Mouse (Mus musculus) liver, embryonic 13.5 days (tissue): ENCODE measurements around the gene Cbl. TPM values are rescaled to one million over a fixed set of nuclear protein-coding genes. Genes with fewer than 3 reads are reported as not detected.

Experiments used
- ATAC-seq: fragments of 200-750 bp; cut with Nextera tagmentation; 2 replicates; pipeline ENCODE4 v1.8.0; 2017; ENCODE audit warnings: low read depth, mild to moderate bottlenecking, moderate number of reproducible peaks, moderate library complexity
- DNase-seq: peaks from one replicate; pipeline ENCODE4 v3.0.0; 2022
- H3K27ac ChIP-seq: fragments of 300-500 bp; sonication (generic); 2 replicates; pipeline ENCODE4 v1.5.1; 2015; ENCODE audit warnings: moderate library complexity, mild to moderate bottlenecking, inconsistent platforms
- H3K27me3 ChIP-seq: fragments of 300-500 bp; sonication (generic); 2 replicates; pipeline ENCODE4 v1.6.1; 2015; ENCODE audit warnings: mild to moderate bottlenecking, inconsistent platforms
- H3K36me3 ChIP-seq: fragments of 300-500 bp; sonication (generic); 2 replicates; pipeline ENCODE4 v1.6.1; 2015; ENCODE audit warnings: mild to moderate bottlenecking, inconsistent platforms
- H3K4me1 ChIP-seq: fragments of 300-500 bp; sonication (generic); replicated peaks from 2 replicates; pipeline ENCODE4 v1.6.1; 2015; ENCODE audit warnings: inconsistent platforms
- H3K4me2 ChIP-seq: fragments of 300-500 bp; sonication (generic); 2 replicates; pipeline ENCODE4 v1.6.1; 2015; ENCODE audit warnings: inconsistent platforms, mild to moderate bottlenecking, moderate library complexity
- H3K4me3 ChIP-seq: fragments of 300-500 bp; sonication (generic); replicated peaks from 2 replicates; pipeline ENCODE4 v1.5.1; 2015; ENCODE audit warnings: mild to moderate bottlenecking, inconsistent platforms
- H3K9ac ChIP-seq: fragments of 300-500 bp; sonication (generic); 2 replicates; pipeline ENCODE4 v1.6.1; 2015; ENCODE audit warnings: mild to moderate bottlenecking, inconsistent platforms
- H3K9me3 ChIP-seq: fragments of 300-500 bp; sonication (generic); replicated peaks from 2 replicates; pipeline ENCODE4 v1.6.1; 2016; ENCODE audit warnings: inconsistent platforms
- WGBS: fragments of 180-500 bp; shearing (Covaris S2); methylation state at CpG from one replicate; pipeline ENCODE4 v1.1.7; 2015; ENCODE audit not compliant: insufficient replicate concordance; 5-methylcytosine and 5-hydroxymethylcytosine counted together
- polyA plus RNA-seq: library from polyadenylated mRNA; unstranded; fragments of >200 nt; fragmentation: Nextera tagmentation; extraction: Ambion mirVana; gene quantifications from 2 replicates; pipeline ENCODE4 v1.2.1, GENCODE M21; 2015

Gene Cbl
- polyA plus RNA-seq, 1 experiment from 2014 or later: 5.7 TPM

DNA sequence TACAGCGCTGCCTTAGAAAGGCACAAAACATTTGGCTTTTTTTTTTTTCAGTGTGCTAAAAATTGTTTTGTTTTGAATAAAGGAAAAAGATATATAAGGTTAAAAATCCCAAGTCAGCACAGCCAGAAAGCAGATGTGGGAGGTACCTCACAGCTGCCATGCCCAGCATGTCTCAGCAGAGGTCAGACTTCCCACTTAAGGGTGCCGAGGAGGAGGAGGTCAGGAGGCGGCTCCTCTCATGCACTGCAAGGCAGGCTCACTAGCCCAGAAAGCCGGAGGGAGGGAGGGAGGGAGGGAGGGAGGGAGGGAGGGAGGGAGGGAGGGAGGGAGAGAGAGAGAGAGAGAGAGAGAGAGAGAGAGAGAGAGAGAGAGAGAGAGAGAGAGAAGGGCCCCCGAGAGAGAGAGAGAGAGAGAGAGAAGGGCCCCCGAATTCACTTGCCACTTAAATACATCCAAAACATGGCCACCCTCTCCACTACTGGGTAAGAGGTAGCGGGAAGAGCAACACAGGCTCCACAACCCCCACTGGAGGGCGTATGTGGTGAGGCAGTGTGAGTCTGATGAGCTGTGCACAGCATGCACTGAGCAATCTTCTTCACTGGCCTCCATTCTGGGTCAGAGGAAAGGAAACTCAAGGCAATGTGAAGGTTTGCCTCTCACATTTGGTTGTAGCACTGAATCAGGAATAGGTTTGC lies 89.7 kb downstream of the Cbl start:
- no peak for DNase-seq
- 54% methylated on average over 7 of the region's 8 CpGs for WGBS
- Histone ChIP-seq H3K4me2 (no peak overlapping the region), H3K27ac (no peak overlapping the region), H3K4me1 (no peaks in the 10 kb centered on the region), H3K4me3 (no peak overlapping the region), H3K36me3 (peaks cover 49% of the 10 kb centered on the region), H3K9ac (no peak overlapping the region), H3K27me3 (peaks cover 1% of the 10 kb centered on the region; the same call in 1 of the 2 replicates), H3K9me3 (no peaks in the 10 kb centered on the region)
- no peak for ATAC-seq

DNA sequence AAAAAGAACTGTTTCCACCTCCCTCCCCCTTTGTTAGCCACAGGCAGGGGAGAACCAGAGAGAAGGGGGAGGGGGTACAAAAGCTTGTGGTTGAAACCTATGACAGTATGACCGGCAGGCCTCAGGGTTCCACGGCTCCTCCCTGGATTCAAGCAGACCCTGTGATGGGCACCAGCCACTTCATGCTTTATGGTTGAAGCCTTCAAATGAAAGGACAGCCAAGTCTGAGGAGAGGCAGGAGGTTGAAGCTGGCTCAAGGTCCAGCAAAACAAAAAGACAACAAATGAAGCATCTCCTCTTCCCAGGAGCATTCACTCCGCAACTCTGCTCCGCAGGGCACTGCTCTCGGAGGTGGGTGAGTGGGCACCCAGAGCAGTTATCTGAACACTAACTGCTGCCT lies 90.4 kb downstream of the Cbl start:
- ATAC-seq: no peak
- Histone ChIP-seq H3K27me3 (peaks cover 4% of the 10 kb centered on the region; the same call in 1 of the 2 replicates), H3K4me2 (no peak overlapping the region), H3K4me3 (no peak overlapping the region), H3K9ac (no peak overlapping the region), H3K27ac (no peak overlapping the region), H3K9me3 (no peaks in the 10 kb centered on the region), H3K4me1 (no peaks in the 10 kb centered on the region), H3K36me3 (peaks cover 45% of the 10 kb centered on the region)
- 86% methylated on average over 5 of the region's 5 CpGs for WGBS
- no peak for DNase-seq

DNA sequence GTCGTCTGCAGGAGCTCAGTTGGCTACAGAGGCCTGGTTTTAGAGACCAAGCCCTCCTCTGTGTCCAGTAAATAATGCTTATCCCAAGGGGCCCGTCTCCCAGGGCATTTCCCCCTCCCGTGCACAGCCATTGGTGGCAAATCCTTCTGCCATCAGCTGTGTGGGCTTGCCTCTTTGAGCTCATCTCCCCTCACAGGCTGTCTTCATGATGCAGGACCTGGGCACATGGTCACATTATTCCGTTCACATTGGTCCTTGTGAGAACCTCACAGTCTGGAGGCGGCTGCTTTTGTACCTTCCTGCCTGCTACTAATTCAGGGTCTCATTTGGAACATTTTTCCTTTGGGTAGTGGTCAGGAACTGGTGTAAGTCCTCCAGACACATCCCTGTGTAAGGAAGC lies 91.9 kb downstream of the Cbl start:
- no peaks in the 10 kb centered on the region for H3K4me1 ChIP-seq
- no peak overlapping the region for H3K27ac ChIP-seq
- H3K27me3 ChIP-seq: peaks cover 4% of the 10 kb centered on the region; the same call in 1 of the 2 replicates
- WGBS: 69% methylated on average over 5 of the region's 5 CpGs
- DNase-seq (no peak), ATAC-seq (no peak)
- H3K9ac ChIP-seq: no peak overlapping the region
- no peaks in the 10 kb centered on the region for H3K9me3 ChIP-seq
- no peak overlapping the region for H3K4me2 ChIP-seq
- peaks cover 38% of the 10 kb centered on the region for H3K36me3 ChIP-seq
- no peak overlapping the region for H3K4me3 ChIP-seq

GRCm38 (mm10) chr9:44137846-44138245 lies 96.0 kb downstream of the Cbl start:
- ATAC-seq (no peak), DNase-seq (no peak)
- H3K27me3 ChIP-seq: peaks cover 45% of the 10 kb centered on the region
- H3K27ac ChIP-seq: no peak overlapping the region
- H3K36me3 ChIP-seq: 0 out of 2 replicates have a peak, but pooled peaks cover 9% of the 10 kb centered on the region
- H3K4me3 ChIP-seq: no peak overlapping the region
- peaks cover 26% of the 10 kb centered on the region for H3K4me1 ChIP-seq
- H3K9me3 ChIP-seq: no peaks in the 10 kb centered on the region
- no peak overlapping the region for H3K9ac ChIP-seq
- no peak overlapping the region for H3K4me2 ChIP-seq
- WGBS: 24% methylated on average over 4 of the region's 4 CpGs

DNA sequence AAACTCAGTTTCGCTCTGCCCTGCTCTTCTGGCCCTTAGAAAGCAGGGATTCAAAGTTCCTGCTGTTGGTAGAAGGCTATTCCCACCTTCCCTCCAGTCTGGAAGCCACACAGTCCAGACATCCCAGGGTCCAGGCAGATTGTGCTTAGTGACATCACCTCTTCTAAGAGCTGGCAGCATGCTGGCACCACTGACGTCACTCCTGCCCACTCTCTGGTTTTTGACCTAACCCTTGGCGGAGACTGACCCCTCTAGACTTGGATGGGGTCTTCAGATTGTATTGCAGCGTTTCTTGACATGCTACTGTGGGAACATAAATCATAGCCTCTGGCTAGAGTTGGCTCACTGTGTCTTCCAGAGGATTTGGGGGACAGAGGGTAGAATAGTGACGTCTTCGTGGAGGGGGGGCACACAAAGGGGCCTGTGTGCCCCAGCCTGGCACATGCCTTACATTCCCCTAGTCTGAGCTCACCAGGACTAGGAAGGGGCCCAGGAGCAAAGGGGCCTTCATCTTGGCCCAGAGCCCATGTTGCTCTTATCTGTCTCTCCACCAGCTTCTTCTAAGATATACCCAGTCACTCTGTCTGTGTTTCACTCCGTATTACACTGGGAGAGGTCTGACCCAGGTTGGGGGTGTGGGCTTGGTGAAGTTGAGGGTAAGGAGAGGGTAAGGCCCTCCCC lies 98.0 kb downstream of the Cbl start:
- H3K27me3 ChIP-seq: peaks cover 64% of the 10 kb centered on the region

DNA sequence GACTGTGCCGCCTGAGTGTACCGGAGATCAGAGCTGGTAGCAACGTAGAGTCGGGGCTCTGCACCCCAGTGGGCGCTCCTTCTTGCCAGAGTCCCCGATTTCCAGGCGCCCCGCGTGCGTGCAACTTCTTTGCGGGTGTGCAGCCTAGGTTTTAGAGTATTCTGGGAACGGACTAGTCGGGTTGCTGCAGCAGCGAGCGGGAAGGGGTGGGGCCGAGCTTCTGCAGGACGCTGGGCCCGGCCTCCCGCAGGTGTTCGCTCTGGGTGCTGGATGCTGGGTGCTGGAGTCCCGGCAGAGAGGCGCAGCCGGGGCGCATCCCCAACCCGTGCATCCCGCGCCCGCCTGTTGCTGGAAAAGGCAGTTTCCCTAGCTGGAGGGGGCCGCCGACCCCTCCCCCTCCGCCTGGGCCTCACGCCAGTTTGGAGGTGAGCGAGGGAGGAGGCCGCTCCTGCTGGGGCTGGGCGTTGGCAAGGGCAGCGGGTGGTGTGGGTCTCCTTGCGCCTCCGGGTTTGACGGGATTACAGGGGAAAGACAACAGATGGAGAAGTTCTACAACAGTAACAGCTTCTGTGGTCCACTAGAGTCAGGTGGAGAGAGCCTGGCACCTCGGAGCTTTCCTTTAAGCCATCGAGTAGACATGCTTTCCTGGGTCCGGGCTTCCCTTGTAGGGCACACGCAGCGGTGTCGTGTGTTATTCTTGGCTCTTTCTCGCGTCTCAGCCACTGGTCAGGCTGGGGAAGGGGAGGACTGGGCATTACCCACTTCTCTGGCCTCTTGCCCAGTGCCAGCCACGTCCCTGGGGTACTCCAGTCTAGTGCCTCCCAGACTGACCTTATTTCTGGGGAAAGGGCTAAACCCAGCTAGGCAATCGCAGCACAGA lies 98.8 kb downstream of the Cbl start:
- Histone ChIP-seq H3K4me2 (peak overlapping the region; percentile 69), H3K27me3 (peaks cover 72% of the 10 kb centered on the region), H3K9ac (peak overlapping the region; percentile 27), H3K9me3 (no peaks in the 10 kb centered on the region), H3K27ac (no peak overlapping the region), H3K36me3 (0 out of 2 replicates have a peak, but pooled peaks cover 4% of the 10 kb centered on the region), H3K4me3 (peak overlapping the region; percentile 57), H3K4me1 (peaks cover 40% of the 10 kb centered on the region)
- ATAC-seq (no peak; the same call in 1 of the 2 replicates), DNase-seq (no peak)
- WGBS: 5% methylated on average over 48 of the region's 49 CpGs

More for the DNA sequence above, 98.0 kb downstream of the Cbl start:
- Histone ChIP-seq H3K9me3 (no peaks in the 10 kb centered on the region), H3K36me3 (0 out of 2 replicates have a peak, but pooled peaks cover 9% of the 10 kb centered on the region), H3K4me1 (peaks cover 32% of the 10 kb centered on the region), H3K4me3 (peak overlapping the region; percentile 57), H3K9ac (peak overlapping the region; percentile 27; the same call in 1 of the 2 replicates), H3K4me2 (peak overlapping the region; percentile 69), H3K27ac (no peak overlapping the region)
- DNase-seq (no peak), ATAC-seq (no peak)
- WGBS: 41% methylated on average over 7 of the region's 7 CpGs

DNA sequence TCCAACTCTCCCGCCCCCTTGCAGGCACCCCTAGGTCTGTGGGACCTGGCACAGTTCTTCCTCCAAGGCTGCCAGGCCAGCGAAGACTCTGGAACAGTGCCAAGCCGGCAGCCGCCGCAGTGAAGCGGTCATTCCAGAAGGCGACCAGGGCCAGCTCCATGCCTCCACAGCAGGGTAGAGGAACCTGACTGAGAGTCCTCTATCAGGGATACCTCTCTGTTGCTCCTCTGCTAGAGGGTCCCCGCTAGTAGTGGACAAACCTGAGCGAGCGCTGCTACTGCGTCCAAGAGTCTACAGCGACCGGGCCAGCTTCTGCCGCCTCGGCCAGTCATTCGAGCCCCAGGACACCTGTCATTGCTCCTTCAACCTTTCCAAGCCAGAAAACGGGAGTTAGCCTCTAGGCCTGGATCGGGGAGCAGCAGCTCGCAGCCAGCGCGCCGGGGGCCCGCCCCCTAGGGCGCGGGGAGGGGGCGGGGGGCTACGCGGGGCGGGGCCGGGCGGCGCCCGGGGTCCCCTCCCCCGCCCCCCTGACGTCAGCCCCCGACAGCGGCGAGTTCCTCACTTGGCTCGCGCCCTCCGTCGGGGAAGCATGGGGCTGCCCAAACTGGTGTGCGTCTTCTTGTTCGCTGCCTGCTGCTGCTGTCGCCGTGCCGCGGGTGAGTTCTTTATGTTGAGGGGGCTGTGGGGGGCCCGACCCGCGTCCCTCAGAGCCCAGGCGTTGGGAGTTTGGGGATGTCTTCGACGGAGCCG lies 99.6 kb downstream of the Cbl start, which contains the start of gene Mcam:
TSS of gene Mcam (plus strand) at position 369 of the 750 bp plus-strand sequence.
- Histone ChIP-seq H3K27me3 (peaks cover 80% of the 10 kb centered on the region), H3K9ac (peak within 1 kb of the TSS; percentile 27), H3K27ac (no peak within 1 kb of the TSS), H3K9me3 (no peaks in the 10 kb centered on the region), H3K4me3 (peak within 1 kb of the TSS; percentile 57), H3K4me2 (peak within 1 kb of the TSS; percentile 69), H3K36me3 (0 out of 2 replicates have a peak, but pooled peaks cover 3% of the 10 kb centered on the region), H3K4me1 (peaks cover 47% of the 10 kb centered on the region)
- WGBS: 2% methylated on average over 41 of the region's 55 CpGs
- DNase-seq: no peak
- no peak for ATAC-seq

GRCm38 (mm10) chr9:44133287-44133686 lies 100.6 kb downstream of the Cbl start:
- WGBS: 21% methylated on average over 2 of the region's 2 CpGs
- no peak for DNase-seq
- Histone ChIP-seq H3K9ac (no peak overlapping the region), H3K4me1 (peaks cover 47% of the 10 kb centered on the region), H3K27me3 (peaks cover 86% of the 10 kb centered on the region), H3K36me3 (no peaks in the 10 kb centered on the region), H3K4me2 (peak overlapping the region; percentile 69), H3K27ac (no peak overlapping the region), H3K4me3 (peak overlapping the region; percentile 57; the same call in 1 of the 2 replicates), H3K9me3 (no peaks in the 10 kb centered on the region)
- ATAC-seq: no peak

DNA sequence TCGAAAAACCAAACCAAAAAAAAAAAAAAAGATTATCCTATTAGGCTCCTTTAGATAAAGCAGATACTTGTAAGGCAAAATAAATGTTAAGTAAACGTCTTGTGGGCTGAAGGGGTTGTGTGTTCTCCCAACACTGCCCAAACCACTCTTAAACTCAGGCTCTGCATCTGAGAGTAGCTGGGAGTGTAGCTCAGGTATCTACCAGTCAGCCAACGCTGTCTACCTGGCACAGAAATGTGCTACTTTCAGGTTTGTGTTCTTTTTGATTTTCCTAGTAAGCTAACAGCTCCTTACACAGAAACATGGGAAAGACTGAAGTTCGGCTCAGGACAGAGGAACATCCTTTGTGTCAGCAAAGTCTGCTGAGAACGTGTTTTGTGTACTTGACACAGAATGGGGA lies 101.6 kb downstream of the Cbl start:
- peaks cover 92% of the 10 kb centered on the region for H3K27me3 ChIP-seq
- no peak overlapping the region for H3K4me3 ChIP-seq
- DNase-seq: no peak
- no peak overlapping the region for H3K27ac ChIP-seq
- H3K4me2 ChIP-seq: no peak overlapping the region
- H3K9me3 ChIP-seq: no peaks in the 10 kb centered on the region
- H3K36me3 ChIP-seq: no peaks in the 10 kb centered on the region
- WGBS: 45% methylated on average over 5 of the region's 5 CpGs
- H3K9ac ChIP-seq: no peak overlapping the region
- ATAC-seq: no peak
- peaks cover 47% of the 10 kb centered on the region for H3K4me1 ChIP-seq

- Histone ChIP-seq H3K4me1 (peaks cover 47% of the 10 kb centered on the region), H3K36me3 (no peaks in the 10 kb centered on the region), H3K4me2 (no peak overlapping the region), H3K9ac (no peak overlapping the region), H3K4me3 (no peak overlapping the region), H3K27me3 (peaks cover 86% of the 10 kb centered on the region), H3K27ac (no peak overlapping the region), H3K9me3 (no peaks in the 10 kb centered on the region)
- WGBS: 25% methylated on average over 7 of the region's 7 CpGs
- DNase-seq: no peak
- ATAC-seq: no peak
These were observed 102.6 kb downstream of the Cbl start for GRCm38 (mm10) chr9:44131276-44131590.
